Mouse (Mus musculus): Measurements from ENCODE around the gene Zfp473. TPM values are rescaled to one million over a fixed set of nuclear protein-coding genes. Genes with fewer than 3 reads are reported as not detected.

Gene Zfp473
- polyA plus RNA-seq, 1 experiment from 2014 or later, result 3.0 TPM

DNA sequence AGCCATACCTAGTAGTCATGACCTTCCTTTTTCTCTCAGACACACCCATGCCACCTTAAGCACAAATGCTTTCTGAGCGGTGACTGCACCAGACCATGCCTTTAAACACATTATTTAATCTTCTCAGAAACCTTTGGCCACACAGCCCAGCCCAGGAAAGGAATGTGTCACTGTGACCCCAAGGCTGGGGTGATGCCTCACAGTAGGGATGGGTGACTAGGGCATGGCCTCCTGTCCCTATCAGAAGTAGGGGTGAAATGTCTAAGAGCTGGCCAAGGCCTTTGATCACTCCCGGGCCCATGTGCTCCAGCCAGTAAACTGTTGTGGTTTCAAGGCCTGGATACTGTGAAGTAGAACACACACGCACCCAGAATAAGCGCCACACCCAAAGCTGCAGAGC, 55.6 kb downstream of the Zfp473 start:
- H3K27me3 ChIP-seq (ENCODE audit: control insufficient read depth, insufficient read depth, low read length), result no peaks in the 10 kb centered on the region
- no peak overlapping the region for H3K4me2 ChIP-seq (replicated peaks; ENCODE audit: low read depth, low read length)
- ATAC-seq (ENCODE audit: insufficient number of reproducible peaks, insufficient read depth, low FRiP score, low read depth), result no peak
- 74% methylated on average over 4 of the region's 4 CpGs for WGBS
- no peak overlapping the region for H3K9ac ChIP-seq (replicated peaks; ENCODE audit: low read depth, low read length)
- no peaks in the 10 kb centered on the region for H3K9me3 ChIP-seq (ENCODE audit: control insufficient read depth, low read depth, low read length)
- no peak overlapping the region for H3K27ac ChIP-seq (ENCODE audit: low read length)
- H3K36me3 ChIP-seq (ENCODE audit: control insufficient read depth, insufficient read depth, low read length), result no peaks in the 10 kb centered on the region
- 0 out of 2 replicates have a peak, but pooled peaks cover 5% of the 10 kb centered on the region for H3K4me1 ChIP-seq (ENCODE audit: control insufficient read depth, insufficient read depth, low read length)
- H3K4me3 ChIP-seq (ENCODE audit: low read depth, low read length), result no peak overlapping the region

DNA sequence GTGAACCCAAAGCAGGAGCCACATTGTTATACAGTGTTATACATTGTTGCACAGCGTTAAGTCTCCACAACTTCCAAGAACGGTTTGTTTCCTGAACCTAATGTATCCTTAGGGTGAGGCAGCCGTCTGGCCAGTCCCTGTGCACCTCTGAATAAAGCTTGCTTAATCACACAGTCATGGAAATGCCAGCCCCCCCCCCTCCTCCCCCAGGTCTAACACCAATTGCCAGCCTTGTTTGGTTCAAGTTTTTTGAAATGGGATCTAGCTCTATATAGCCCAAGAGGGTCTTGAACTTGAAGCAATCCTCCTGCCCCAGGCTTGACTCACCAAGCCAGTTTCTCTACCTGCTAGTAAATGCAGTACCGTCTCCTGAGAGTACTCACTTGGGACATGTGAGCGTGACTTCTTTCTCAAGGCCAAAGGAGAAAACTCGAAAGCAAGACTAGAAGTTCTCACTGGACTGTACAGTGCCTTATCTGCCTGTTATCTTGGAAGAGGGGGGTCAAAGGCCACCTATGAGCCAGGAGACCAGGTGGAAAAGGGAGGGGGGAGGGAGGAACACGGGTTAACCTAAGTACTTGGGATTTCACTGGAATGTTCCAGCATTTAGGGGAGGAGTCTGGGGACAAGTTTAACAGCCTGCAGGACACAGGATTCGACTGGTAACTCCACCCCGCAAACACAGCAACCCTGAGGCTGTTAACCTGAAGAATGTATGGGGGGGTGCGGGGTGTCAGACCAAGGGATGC, 57.2 kb downstream of the Zfp473 start:
- Histone ChIP-seq H3K36me3 (ENCODE audit: control insufficient read depth, insufficient read depth, low read length) (no peaks in the 10 kb centered on the region), H3K27me3 (ENCODE audit: control insufficient read depth, insufficient read depth, low read length) (no peaks in the 10 kb centered on the region), H3K4me1 (ENCODE audit: control insufficient read depth, insufficient read depth, low read length) (0 out of 2 replicates have a peak, but pooled peaks cover 5% of the 10 kb centered on the region), H3K9me3 (ENCODE audit: control insufficient read depth, low read depth, low read length) (no peaks in the 10 kb centered on the region), H3K9ac (replicated peaks; ENCODE audit: low read depth, low read length) (no peak overlapping the region), H3K4me3 (ENCODE audit: low read depth, low read length) (no peak overlapping the region), H3K4me2 (replicated peaks; ENCODE audit: low read depth, low read length) (no peak overlapping the region), H3K27ac (ENCODE audit: low read length) (no peak overlapping the region)
- WGBS, result 57% methylated on average over 10 of the region's 10 CpGs
- ATAC-seq (ENCODE audit: insufficient number of reproducible peaks, insufficient read depth, low FRiP score, low read depth), result no peak; the same call in 1 of the 2 replicates

DNA sequence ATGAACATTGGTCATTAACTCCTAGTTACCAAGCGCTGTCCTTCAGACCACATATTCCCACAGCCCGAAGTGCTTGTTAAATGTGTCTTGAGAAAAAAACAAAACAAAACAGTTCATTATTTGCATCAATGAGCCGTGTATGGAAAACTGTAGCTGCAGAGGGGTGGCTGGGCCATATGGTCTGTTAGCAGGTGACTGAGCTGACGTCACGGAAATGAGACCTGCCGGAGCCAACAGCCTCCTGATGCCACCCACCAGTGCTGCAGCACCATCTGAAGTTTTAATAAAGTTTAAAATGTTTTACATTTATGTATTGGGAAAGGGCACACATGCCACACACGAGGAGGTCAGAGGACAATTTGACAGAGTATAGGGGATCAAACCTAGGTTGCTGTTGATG, 61.5 kb downstream of the Zfp473 start:
- Histone ChIP-seq H3K4me3 (ENCODE audit: low read depth, low read length) (no peak overlapping the region), H3K27me3 (ENCODE audit: control insufficient read depth, insufficient read depth, low read length) (no peaks in the 10 kb centered on the region), H3K4me1 (ENCODE audit: control insufficient read depth, insufficient read depth, low read length) (peaks cover 8% of the 10 kb centered on the region; the same call in 1 of the 2 replicates), H3K36me3 (ENCODE audit: control insufficient read depth, insufficient read depth, low read length) (no peaks in the 10 kb centered on the region), H3K27ac (ENCODE audit: low read length) (no peak overlapping the region), H3K9me3 (ENCODE audit: control insufficient read depth, low read depth, low read length) (no peaks in the 10 kb centered on the region), H3K4me2 (replicated peaks; ENCODE audit: low read depth, low read length) (no peak overlapping the region), H3K9ac (replicated peaks; ENCODE audit: low read depth, low read length) (no peak overlapping the region)
- ATAC-seq (ENCODE audit: insufficient number of reproducible peaks, insufficient read depth, low FRiP score, low read depth), result no peak
- WGBS, result 91% methylated on average over 7 of the region's 7 CpGs

DNA sequence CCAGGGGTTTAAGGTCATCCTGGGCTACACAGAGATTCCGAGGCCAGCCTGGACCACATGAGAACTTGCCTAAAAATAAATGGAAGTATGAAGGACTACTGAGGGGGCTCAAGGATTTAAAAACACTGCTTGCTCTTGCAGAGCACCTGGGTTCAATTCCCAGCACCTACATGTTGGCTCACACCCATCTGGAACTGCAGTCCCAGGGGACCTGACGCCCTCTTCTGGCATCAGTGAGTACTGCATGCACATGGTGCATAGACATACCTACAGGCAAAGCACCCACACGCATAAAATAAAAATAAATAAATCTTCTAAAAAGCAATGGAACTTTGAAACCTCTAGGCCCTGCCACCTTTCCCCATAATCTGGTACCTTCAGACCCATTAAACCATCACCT, 62.0 kb downstream of the Zfp473 start:
- H3K27ac ChIP-seq (ENCODE audit: low read length), result no peak overlapping the region
- H3K36me3 ChIP-seq (ENCODE audit: control insufficient read depth, insufficient read depth, low read length), result no peaks in the 10 kb centered on the region
- H3K9me3 ChIP-seq (ENCODE audit: control insufficient read depth, low read depth, low read length), result no peaks in the 10 kb centered on the region
- no peak overlapping the region for H3K9ac ChIP-seq (replicated peaks; ENCODE audit: low read depth, low read length)
- no peaks in the 10 kb centered on the region for H3K27me3 ChIP-seq (ENCODE audit: control insufficient read depth, insufficient read depth, low read length)
- H3K4me3 ChIP-seq (ENCODE audit: low read depth, low read length), result no peak overlapping the region
- no peak for ATAC-seq (ENCODE audit: insufficient number of reproducible peaks, insufficient read depth, low FRiP score, low read depth)
- H3K4me2 ChIP-seq (replicated peaks; ENCODE audit: low read depth, low read length), result no peak overlapping the region
- WGBS, result 68% methylated on average over 3 of the region's 3 CpGs
- H3K4me1 ChIP-seq (ENCODE audit: control insufficient read depth, insufficient read depth, low read length), result peaks cover 8% of the 10 kb centered on the region; the same call in 1 of the 2 replicates

DNA sequence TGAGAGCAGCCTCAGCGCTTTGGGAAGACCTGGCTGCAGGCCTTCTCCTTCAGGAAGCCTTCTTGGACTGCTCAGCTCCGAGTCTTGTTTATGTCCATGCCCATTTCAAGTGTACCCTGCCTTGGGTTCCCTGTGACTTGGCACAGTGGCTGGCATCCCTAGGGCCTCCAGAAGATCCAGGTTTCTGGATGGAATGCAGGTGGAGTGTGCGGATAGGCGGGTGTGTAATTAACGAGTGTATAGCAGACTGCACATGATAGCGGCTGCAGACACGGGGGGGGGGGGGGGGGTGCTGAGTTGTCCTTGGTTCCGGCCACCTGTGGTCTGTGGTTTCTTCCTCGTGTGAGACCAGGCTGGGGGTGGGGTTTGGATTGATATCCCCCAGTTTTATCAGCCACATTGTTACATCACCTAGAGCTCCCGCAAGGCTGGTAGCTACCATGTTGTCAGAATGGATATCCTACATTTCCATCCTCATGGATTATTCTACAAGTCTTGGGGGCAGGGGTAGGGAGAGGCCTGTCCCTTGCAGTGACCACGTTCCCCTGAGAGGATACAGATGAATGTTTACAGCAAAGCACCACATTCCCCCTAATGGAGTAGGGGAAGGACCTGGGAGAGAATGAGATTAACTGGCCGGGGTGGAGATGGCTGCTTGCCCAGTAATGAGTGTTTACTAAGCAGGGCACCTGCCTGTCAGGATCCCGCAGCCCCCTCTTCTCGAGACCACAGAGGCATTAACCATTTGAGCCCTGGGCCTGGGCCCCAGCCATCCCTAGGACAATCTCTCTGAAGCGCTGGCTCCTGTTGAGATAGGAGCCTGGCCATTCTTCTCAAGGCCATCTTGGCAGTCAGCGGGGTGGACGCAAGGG, 65.1 kb downstream of the Zfp473 start:
- H3K9me3 ChIP-seq (ENCODE audit: control insufficient read depth, low read depth, low read length), result no peaks in the 10 kb centered on the region
- no peaks in the 10 kb centered on the region for H3K27me3 ChIP-seq (ENCODE audit: control insufficient read depth, insufficient read depth, low read length)
- H3K9ac ChIP-seq (replicated peaks; ENCODE audit: low read depth, low read length), result no peak overlapping the region
- ATAC-seq (ENCODE audit: insufficient number of reproducible peaks, insufficient read depth, low FRiP score, low read depth), result peak; percentile 51; the same call in 1 of the 2 replicates
- no peak overlapping the region for H3K4me2 ChIP-seq (replicated peaks; ENCODE audit: low read depth, low read length)
- H3K4me3 ChIP-seq (ENCODE audit: low read depth, low read length), result no peak overlapping the region
- peaks cover 8% of the 10 kb centered on the region; the same call in 1 of the 2 replicates for H3K4me1 ChIP-seq (ENCODE audit: control insufficient read depth, insufficient read depth, low read length)
- 43% methylated on average over 17 of the region's 17 CpGs for WGBS
- no peak overlapping the region for H3K27ac ChIP-seq (ENCODE audit: low read length)
- no peaks in the 10 kb centered on the region for H3K36me3 ChIP-seq (ENCODE audit: control insufficient read depth, insufficient read depth, low read length)

DNA sequence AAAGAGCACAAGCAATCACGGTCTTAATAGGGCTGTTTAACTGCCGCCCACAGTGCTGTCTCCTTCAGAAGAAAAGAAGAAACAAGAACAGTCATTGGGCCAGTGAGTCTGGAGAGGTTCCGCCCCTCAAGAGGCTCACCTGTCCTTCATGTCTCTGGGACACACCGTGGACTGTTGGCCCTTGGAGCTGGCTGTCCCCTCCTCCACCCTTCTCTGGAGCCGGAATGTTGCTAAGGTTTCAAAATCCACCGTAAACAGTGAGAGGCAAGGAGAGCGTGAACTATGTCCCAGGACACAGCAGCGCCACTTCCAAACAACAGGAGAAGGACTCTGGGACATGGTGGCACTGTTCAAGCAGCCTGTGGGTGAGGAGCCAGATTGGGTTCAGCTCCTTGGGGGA, 67.2 kb downstream of the Zfp473 start:
- WGBS, result 65% methylated on average over 8 of the region's 8 CpGs

More for the DNA sequence above, 67.2 kb downstream of the Zfp473 start:
- H3K36me3 ChIP-seq (ENCODE audit: control insufficient read depth, insufficient read depth, low read length), result no peaks in the 10 kb centered on the region
- no peaks in the 10 kb centered on the region for H3K9me3 ChIP-seq (ENCODE audit: control insufficient read depth, low read depth, low read length)
- no peak overlapping the region for H3K27ac ChIP-seq (ENCODE audit: low read length)
- peaks cover 8% of the 10 kb centered on the region; the same call in 1 of the 2 replicates for H3K4me1 ChIP-seq (ENCODE audit: control insufficient read depth, insufficient read depth, low read length)
- ATAC-seq (ENCODE audit: insufficient number of reproducible peaks, insufficient read depth, low FRiP score, low read depth), result 0 out of 2 replicates have a peak, but pooled peaks have one; percentile 25
- H3K9ac ChIP-seq (replicated peaks; ENCODE audit: low read depth, low read length), result no peak overlapping the region
- H3K27me3 ChIP-seq (ENCODE audit: control insufficient read depth, insufficient read depth, low read length), result no peaks in the 10 kb centered on the region
- no peak overlapping the region for H3K4me3 ChIP-seq (ENCODE audit: low read depth, low read length)
- H3K4me2 ChIP-seq (replicated peaks; ENCODE audit: low read depth, low read length), result no peak overlapping the region

Other genes with a start within 250 kb of the Zfp473 start
- 0.39 and 0.43 TPM in 2 replicates for gene Mybpc2, start 226.4 kb downstream of the Zfp473 start, polyA plus RNA-seq (2014; fragmentation: Nextera tagmentation; extraction: Ambion mirVana)
- not detected in 2 replicates for gene Spib, start 219.0 kb downstream of the Zfp473 start, polyA plus RNA-seq (2014; fragmentation: Nextera tagmentation; extraction: Ambion mirVana)
- gene Pold1, start 202.2 kb downstream of the Zfp473 start, polyA plus RNA-seq (2014; fragmentation: Nextera tagmentation; extraction: Ambion mirVana), result 54.3 and 56.6 TPM in 2 replicates
- gene Nr1h2, start 197.1 kb downstream of the Zfp473 start, polyA plus RNA-seq (2014; fragmentation: Nextera tagmentation; extraction: Ambion mirVana), result 63.2 and 66.7 TPM in 2 replicates
- 1.6 and 2.8 TPM in 2 replicates for gene Napsa, start 178.7 kb downstream of the Zfp473 start, polyA plus RNA-seq (2014; fragmentation: Nextera tagmentation; extraction: Ambion mirVana)
- gene Kcnc3, start 160.4 kb downstream of the Zfp473 start, polyA plus RNA-seq (2014; fragmentation: Nextera tagmentation; extraction: Ambion mirVana), result 0.39 and 0.57 TPM in 2 replicates
- gene Myh14, start 80.2 kb downstream of the Zfp473 start, polyA plus RNA-seq (2014; fragmentation: Nextera tagmentation; extraction: Ambion mirVana), result 14.0 and 15.8 TPM in 2 replicates
- gene Izumo2, start 42.3 kb downstream of the Zfp473 start, polyA plus RNA-seq (2014; fragmentation: Nextera tagmentation; extraction: Ambion mirVana), result not detected in 2 replicates
- 32.9 and 34.7 TPM in 2 replicates for gene Vrk3, start 2.6 kb downstream of the Zfp473 start, polyA plus RNA-seq (2014; fragmentation: Nextera tagmentation; extraction: Ambion mirVana)
- 54.2 and 56.6 TPM in 2 replicates for gene Nup62, start 65.0 kb upstream of the Zfp473 start, polyA plus RNA-seq (2014; fragmentation: Nextera tagmentation; extraction: Ambion mirVana)
- gene Il4i1, start 65.3 kb upstream of the Zfp473 start, polyA plus RNA-seq (2014; fragmentation: Nextera tagmentation; extraction: Ambion mirVana), result 1.2 and 3.0 TPM in 2 replicates
- 3.1 and 4.4 TPM in 2 replicates for gene Atf5, start 65.6 kb upstream of the Zfp473 start, polyA plus RNA-seq (2014; fragmentation: Nextera tagmentation; extraction: Ambion mirVana)
- 43.6 and 54.9 TPM in 2 replicates for gene Akt1s1, start 97.9 kb upstream of the Zfp473 start, polyA plus RNA-seq (2014; fragmentation: Nextera tagmentation; extraction: Ambion mirVana)
- 64.6 and 71.8 TPM in 2 replicates for gene Tbc1d17, start 98.0 kb upstream of the Zfp473 start, polyA plus RNA-seq (2014; fragmentation: Nextera tagmentation; extraction: Ambion mirVana)
- 25.7 and 30.0 TPM in 2 replicates for gene Pnkp, start 106.1 kb upstream of the Zfp473 start, polyA plus RNA-seq (2014; fragmentation: Nextera tagmentation; extraction: Ambion mirVana)
- gene Ptov1, start 118.7 kb upstream of the Zfp473 start, polyA plus RNA-seq (2014; fragmentation: Nextera tagmentation; extraction: Ambion mirVana), result 377 and 384 TPM in 2 replicates
- gene Med25, start 141.7 kb upstream of the Zfp473 start, polyA plus RNA-seq (2014; fragmentation: Nextera tagmentation; extraction: Ambion mirVana), result 65.2 and 79.4 TPM in 2 replicates
- 25.8 and 26.4 TPM in 2 replicates for gene Fuz, start 145.0 kb upstream of the Zfp473 start, polyA plus RNA-seq (2014; fragmentation: Nextera tagmentation; extraction: Ambion mirVana)
- 67.3 and 72.1 TPM in 2 replicates for gene Ap2a1, start 178.4 kb upstream of the Zfp473 start, polyA plus RNA-seq (2014; fragmentation: Nextera tagmentation; extraction: Ambion mirVana)
- gene Tsks, start 192.2 kb upstream of the Zfp473 start, polyA plus RNA-seq (2014; fragmentation: Nextera tagmentation; extraction: Ambion mirVana), result 0.17 TPM in 2 replicates
- 24.7 and 25.0 TPM in 2 replicates for gene Cpt1c, start 223.8 kb upstream of the Zfp473 start, polyA plus RNA-seq (2014; fragmentation: Nextera tagmentation; extraction: Ambion mirVana)
- gene Prmt1, start 235.5 kb upstream of the Zfp473 start, polyA plus RNA-seq (2014; fragmentation: Nextera tagmentation; extraction: Ambion mirVana), result 165 and 186 TPM in 2 replicates
- gene Irf3, start 246.6 kb upstream of the Zfp473 start, polyA plus RNA-seq (2014; fragmentation: Nextera tagmentation; extraction: Ambion mirVana), result 89.2 and 96.0 TPM in 2 replicates
- gene Bcl2l12, start 247.7 kb upstream of the Zfp473 start, polyA plus RNA-seq (2014; fragmentation: Nextera tagmentation; extraction: Ambion mirVana), result 60.6 and 62.9 TPM in 2 replicates